Mouse (Mus musculus) stomach, embryonic 14.5 days (tissue): ENCODE results near the gene 9530003J23Rik. TPM values are rescaled to one million over a fixed set of nuclear protein-coding genes. Genes with fewer than 3 reads are reported as not detected.

Source experiments
- ATAC-seq: fragments of 200-750 bp; cut with Nextera tagmentation; 2 replicates; pipeline ENCODE4 v1.8.0; 2017; ENCODE audit warnings: low read depth, moderate TSS enrichment; ENCODE audit not compliant: insufficient number of reproducible peaks, insufficient read depth, low FRiP score
- H3K27ac ChIP-seq: fragments of 300-500 bp; sonication (generic); 2 replicates; pipeline ENCODE4 v1.5.1; 2014; ENCODE audit warnings: mild to moderate bottlenecking, low read length, moderate library complexity, mixed read lengths
- H3K27me3 ChIP-seq: fragments of 300-500 bp; sonication (generic); 2 replicates; pipeline ENCODE4 v1.6.1; 2014; ENCODE audit warnings: low read length, control low read depth, mixed read lengths; ENCODE audit not compliant: control insufficient read depth, insufficient read depth
- H3K36me3 ChIP-seq: fragments of 300-500 bp; sonication (generic); 2 replicates; pipeline ENCODE4 v1.6.1; 2014; ENCODE audit warnings: mild to moderate bottlenecking, control low read depth, low read length, moderate library complexity, mixed read lengths; ENCODE audit not compliant: control insufficient read depth, insufficient read depth
- H3K4me1 ChIP-seq: fragments of 300-500 bp; sonication (generic); 2 replicates; pipeline ENCODE4 v1.6.1; 2014; ENCODE audit warnings: low read length, control low read depth, mixed read lengths; ENCODE audit not compliant: control insufficient read depth, insufficient read depth
- H3K4me2 ChIP-seq: fragments of 300-500 bp; sonication (generic); replicated peaks from 2 replicates; pipeline ENCODE4 v1.6.1; 2014; ENCODE audit warnings: low read depth, low read length, control low read depth
- H3K4me3 ChIP-seq: fragments of 300-500 bp; sonication (generic); 2 replicates; pipeline ENCODE4 v1.5.1; 2014; ENCODE audit warnings: low read depth, low read length, control low read depth
- H3K9ac ChIP-seq: fragments of 300-500 bp; sonication (generic); replicated peaks from 2 replicates; pipeline ENCODE4 v1.6.1; 2014; ENCODE audit warnings: low read depth, mild to moderate bottlenecking, control low read depth, low read length, moderate library complexity, mixed read lengths
- H3K9me3 ChIP-seq: fragments of 300-500 bp; sonication (generic); 2 replicates; pipeline ENCODE4 v1.6.1; 2016; ENCODE audit warnings: low read depth, low read length, control low read depth; ENCODE audit not compliant: control insufficient read depth
- WGBS: fragments of 180-500 bp; shearing (Covaris S2); extraction: QIAGEN DNeasy Blood & Tissue Kit; methylation state at CpG from one replicate; pipeline ENCODE4 v1.1.7; 2014; 5-methylcytosine and 5-hydroxymethylcytosine counted together
- polyA plus RNA-seq: library from polyadenylated mRNA; unstranded; fragments of >200 nt; fragmentation: Nextera tagmentation; extraction: Ambion mirVana; gene quantifications from 2 replicates; pipeline ENCODE4 v1.2.1, GENCODE M21; 2014

Gene 9530003J23Rik
- polyA plus RNA-seq, 1 experiment from 2014 or later, result not detected

GRCm38 (mm10) chr10:117222821-117223220 lies 15.7 kb downstream of the 9530003J23Rik start:
- no peak for ATAC-seq
- Histone ChIP-seq H3K36me3 (peaks cover 39% of the 10 kb centered on the region), H3K27me3 (no peaks in the 10 kb centered on the region), H3K4me1 (peaks cover 10% of the 10 kb centered on the region; the same call in 1 of the 2 replicates), H3K9ac (no peak overlapping the region; the same call in 1 of the 2 replicates), H3K4me3 (0 out of 2 replicates have a peak overlapping the region, but pooled peaks have one; percentile 77), H3K9me3 (no peaks in the 10 kb centered on the region), H3K27ac (no peak overlapping the region), H3K4me2 (peak overlapping the region; percentile 63)
- 64% methylated on average over 3 of the region's 3 CpGs for WGBS

GRCm38 (mm10) chr10:117218351-117218750 lies 20.2 kb downstream of the 9530003J23Rik start:
- ATAC-seq, result no peak
- no peaks in the 10 kb centered on the region for H3K9me3 ChIP-seq
- H3K4me1 ChIP-seq, result peaks cover 7% of the 10 kb centered on the region; the same call in 1 of the 2 replicates
- H3K27me3 ChIP-seq, result no peaks in the 10 kb centered on the region
- H3K9ac ChIP-seq, result no peak overlapping the region
- no peak overlapping the region for H3K4me2 ChIP-seq
- H3K4me3 ChIP-seq, result no peak overlapping the region
- H3K36me3 ChIP-seq, result peaks cover 73% of the 10 kb centered on the region
- H3K27ac ChIP-seq, result no peak overlapping the region
- WGBS, result 96% methylated on average over 8 of the region's 8 CpGs

GRCm38 (mm10) chr10:117217246-117217840 lies 21.2 kb downstream of the 9530003J23Rik start:
- no peak overlapping the region for H3K4me2 ChIP-seq
- 81% methylated on average over 20 of the region's 20 CpGs for WGBS
- H3K27me3 ChIP-seq, result no peaks in the 10 kb centered on the region
- no peak overlapping the region for H3K4me3 ChIP-seq
- no peak for ATAC-seq
- H3K27ac ChIP-seq, result no peak overlapping the region
- peaks cover 73% of the 10 kb centered on the region for H3K36me3 ChIP-seq
- no peaks in the 10 kb centered on the region for H3K9me3 ChIP-seq
- no peaks in the 10 kb centered on the region for H3K4me1 ChIP-seq
- H3K9ac ChIP-seq, result no peak overlapping the region

- peaks cover 67% of the 10 kb centered on the region for H3K36me3 ChIP-seq
- H3K4me1 ChIP-seq, result no peaks in the 10 kb centered on the region
- no peak for ATAC-seq
- WGBS, result 69% methylated on average over 5 of the region's 5 CpGs
- H3K27me3 ChIP-seq, result no peaks in the 10 kb centered on the region
- H3K4me3 ChIP-seq, result no peak overlapping the region
- no peaks in the 10 kb centered on the region for H3K9me3 ChIP-seq
- no peak overlapping the region for H3K27ac ChIP-seq
- H3K4me2 ChIP-seq, result no peak overlapping the region
- H3K9ac ChIP-seq, result no peak overlapping the region
These were observed 21.7 kb downstream of the 9530003J23Rik start for GRCm38 (mm10) chr10:117216793-117217192.

DNA sequence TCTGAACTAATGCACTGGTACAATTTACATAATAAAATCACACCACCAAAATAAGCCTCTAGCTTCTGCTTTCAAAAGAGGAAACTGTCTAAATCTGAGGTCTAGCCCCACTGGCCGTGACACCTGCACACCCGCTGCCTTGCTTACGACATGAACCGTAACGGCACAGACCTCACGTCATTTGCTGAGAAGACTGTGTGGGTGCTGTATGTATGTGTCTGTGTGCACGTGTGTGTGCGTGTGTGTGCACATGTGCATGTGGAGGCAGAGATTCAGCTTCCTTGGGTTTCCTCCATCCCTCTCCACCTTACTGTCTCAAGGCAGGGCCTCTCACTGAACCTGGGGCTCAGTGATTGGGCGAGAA lies 22.4 kb downstream of the 9530003J23Rik start:
- 94% methylated on average over 9 of the region's 9 CpGs for WGBS
- Histone ChIP-seq H3K9me3 (no peaks in the 10 kb centered on the region), H3K4me2 (no peak overlapping the region), H3K27ac (no peak overlapping the region), H3K9ac (no peak overlapping the region), H3K4me1 (no peaks in the 10 kb centered on the region), H3K4me3 (no peak overlapping the region), H3K27me3 (no peaks in the 10 kb centered on the region), H3K36me3 (peaks cover 61% of the 10 kb centered on the region)
- ATAC-seq, result no peak

- H3K27ac ChIP-seq, result no peak overlapping the region
- no peak overlapping the region for H3K4me3 ChIP-seq
- H3K4me1 ChIP-seq, result no peaks in the 10 kb centered on the region
- no peak overlapping the region for H3K9ac ChIP-seq
- no peaks in the 10 kb centered on the region for H3K27me3 ChIP-seq
- no peak for ATAC-seq
- peaks cover 56% of the 10 kb centered on the region for H3K36me3 ChIP-seq
- no peak overlapping the region for H3K4me2 ChIP-seq
- no peaks in the 10 kb centered on the region for H3K9me3 ChIP-seq
- WGBS, result 86% methylated on average over 25 of the region's 25 CpGs
These were observed 22.9 kb downstream of the 9530003J23Rik start for GRCm38 (mm10) chr10:117215409-117216131.

DNA sequence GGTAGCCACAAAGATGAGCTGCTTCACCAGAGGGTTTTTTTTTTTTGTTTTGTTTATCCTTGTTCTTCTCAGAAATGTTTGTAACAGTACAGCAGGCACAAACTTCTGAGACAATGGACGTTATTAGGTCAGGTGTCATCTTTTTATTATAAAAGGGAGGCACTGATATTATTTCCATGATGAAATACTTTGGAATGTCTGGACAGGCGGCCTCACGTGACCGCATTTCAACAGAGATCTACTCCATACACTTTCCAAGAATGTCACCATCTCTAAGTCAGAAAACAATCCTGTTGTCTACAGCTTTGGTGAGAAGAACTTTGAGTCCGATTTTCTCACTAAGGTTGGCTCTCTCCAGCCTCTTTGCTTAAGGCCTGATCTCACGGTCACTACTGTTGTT lies 27.5 kb downstream of the 9530003J23Rik start:
- Histone ChIP-seq H3K4me3 (no peak overlapping the region), H3K9me3 (no peaks in the 10 kb centered on the region), H3K4me1 (no peaks in the 10 kb centered on the region), H3K27me3 (no peaks in the 10 kb centered on the region), H3K36me3 (peaks cover 18% of the 10 kb centered on the region), H3K4me2 (no peak overlapping the region), H3K9ac (no peak overlapping the region), H3K27ac (no peak overlapping the region)
- WGBS, result 86% methylated on average over 6 of the region's 6 CpGs
- ATAC-seq, result no peak

DNA sequence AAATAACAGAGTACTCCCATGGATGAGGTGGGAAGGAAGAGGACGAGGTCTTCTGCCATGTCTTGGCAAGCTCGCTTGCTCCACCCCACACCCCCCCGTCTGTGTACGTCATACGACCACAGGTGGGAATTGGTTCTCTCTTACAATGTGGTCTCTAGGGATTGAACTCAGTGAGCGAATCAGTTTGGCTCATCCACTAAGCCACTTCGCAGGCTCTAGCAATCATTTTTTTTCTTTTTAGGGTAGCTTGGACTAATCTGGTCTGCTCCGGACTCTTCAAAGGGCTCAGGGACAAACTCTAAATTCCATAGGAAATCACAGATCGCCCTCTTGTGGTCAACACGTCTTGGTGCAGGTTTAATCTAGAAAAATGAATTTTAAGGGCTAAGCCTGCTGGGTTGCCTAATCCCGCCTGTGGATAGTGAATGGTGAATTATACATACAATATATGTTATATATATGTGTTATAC lies 29.0 kb downstream of the 9530003J23Rik start:
- Histone ChIP-seq H3K27ac (no peak overlapping the region), H3K27me3 (no peaks in the 10 kb centered on the region), H3K9me3 (no peaks in the 10 kb centered on the region), H3K4me2 (peak overlapping the region; percentile 42), H3K4me1 (no peaks in the 10 kb centered on the region), H3K9ac (no peak overlapping the region), H3K4me3 (peak overlapping the region; percentile 16; the same call in 1 of the 2 replicates), H3K36me3 (peaks cover 3% of the 10 kb centered on the region)
- 11% methylated on average over 11 of the region's 11 CpGs for WGBS
- ATAC-seq, result peak; percentile 57; the same call in 1 of the 2 replicates
